Mouse (Mus musculus) bone marrow macrophage, adult 2 months (primary cell): ENCODE results near the gene Lmod2.

Experiments
- CTCF ChIP-seq: IDR thresholded peaks from 2 replicates; pipeline ENCODE4 v1.5.1; 2012; ENCODE audit warnings: low read depth, mild to moderate bottlenecking, low read length, moderate library complexity
- POLR2A ChIP-seq: IDR thresholded peaks from 2 replicates; pipeline ENCODE4 v1.6.1; 2012; ENCODE audit warnings: mild to moderate bottlenecking, low read depth, low read length, borderline replicate concordance

GRCm38 (mm10) chr6:24602993-24603392, 5.4 kb downstream of the Lmod2 start:
- no peak for TF ChIP-seq CTCF
- no peak for TF ChIP-seq POLR2A
